9 mouse cellular contexts compared by ENCODE assay signal in genomic region chr7:25539376-25539907, GRCm38 (mm10). TPM values are rescaled to one million over a fixed set of nuclear protein-coding genes. Genes with fewer than 3 reads are reported as not detected.
"Had no signal": no experiment of that assay in that cellular context is flagged by ENCODE, and none has a peak within 500 bp of the region (broad histone marks: within the 10 kb centered on the region; RNA-seq: fewer than 3 reads in every experiment).

TSS of gene Ceacam2 (minus strand) at chr7:25539857.

RNA-seq across cellular contexts. Expression of gene Ceacam2, which starts in this region (rescaled TPM):
- total RNA-seq: left cerebral cortex, postnatal 4 days had no signal
- polyA plus RNA-seq: limb, embryonic 15.5 days; liver, embryonic 11.5 days; liver, postnatal 0 days; lung, embryonic 14.5 days; lung, postnatal 0 days; midbrain, embryonic 12.5 days; myocyte; stomach, embryonic 16.5 days had no signal
